ENCODE assay signal across 8 mouse cellular contexts in genomic region chr4:136148342-136149044, GRCm38 (mm10). TPM values are rescaled to one million over a fixed set of nuclear protein-coding genes. Genes with fewer than 3 reads are reported as not detected.
DNase-seq lines count a peak whose midpoint lies in the region; ATAC-seq lines count a peak whose summit lies in the region.

No protein-coding gene starts in this region.

- no peak for ATAC-seq in erythroblast, adult 5-6 weeks (replicated peaks; ENCODE audit: low FRiP score, poor library complexity, severe bottlenecking)
- peak; percentile 1; the same call in 1 of the 2 replicates for ATAC-seq in forebrain, embryonic 11.5 days (replicated peaks; ENCODE audit: low FRiP score)
- 0 out of 2 replicates have a peak, but pooled peaks have one; percentile 3 for ATAC-seq in limb, embryonic 12.5 days (ENCODE audit: insufficient number of reproducible peaks, insufficient read depth, low FRiP score, low TSS enrichment, low read depth)
- ATAC-seq in midbrain, embryonic 15.5 days (replicated peaks) = peak; percentile 3; the same call in 1 of the 2 replicates

- peak; percentile 82 for DNase-seq in forebrain, embryonic 11.5 days (ENCODE audit: low spot score)
- peak; percentile 74 for DNase-seq in heart, postnatal 4 days
- peak; percentile 75 for DNase-seq in thymus, postnatal 25 days
- no peak for DNase-seq in cerebellum, adult 11-12 months

- H3K36me3 ChIP-seq in erythroblast, embryonic 14.5 days (ENCODE audit: control insufficient read depth) = no peaks in the 10 kb centered on the region
- H3K36me3 ChIP-seq in forebrain, embryonic 11.5 days (ENCODE audit: control insufficient read depth, insufficient read depth, low read length) = no peaks in the 10 kb centered on the region
- peaks cover 10% of the 10 kb centered on the region; the same call in 1 of the 2 replicates for H3K36me3 ChIP-seq in limb, embryonic 12.5 days
- no peaks in the 10 kb centered on the region for H3K36me3 ChIP-seq in midbrain, embryonic 15.5 days (replicated peaks)

- peaks cover 27% of the 10 kb centered on the region for H3K4me1 ChIP-seq in erythroblast, embryonic 14.5 days (ENCODE audit: control insufficient read depth)
- peaks cover 31% of the 10 kb centered on the region; the same call in 1 of the 2 replicates for H3K4me1 ChIP-seq in forebrain, embryonic 11.5 days (replicated peaks; ENCODE audit: control insufficient read depth, insufficient read depth, low read length)
- peaks cover 58% of the 10 kb centered on the region for H3K4me1 ChIP-seq in limb, embryonic 12.5 days (replicated peaks)
- peaks cover 36% of the 10 kb centered on the region for H3K4me1 ChIP-seq in midbrain, embryonic 15.5 days

- H3K4me3 ChIP-seq in erythroblast, embryonic 14.5 days (replicated peaks) = peak overlapping the region; percentile 12
- H3K4me3 ChIP-seq in forebrain, embryonic 11.5 days (ENCODE audit: low read depth, low read length) = 0 out of 2 replicates have a peak overlapping the region, but pooled peaks have one; percentile 3
- peak overlapping the region; percentile 29 for H3K4me3 ChIP-seq in limb, embryonic 12.5 days (replicated peaks)
- H3K4me3 ChIP-seq in midbrain, embryonic 15.5 days = peak overlapping the region; percentile 47

- peak overlapping the region; percentile 44; the same call in 1 of the 2 replicates for H3K9ac ChIP-seq in forebrain, embryonic 11.5 days (ENCODE audit: low read length)
- peak overlapping the region; percentile 55 for H3K9ac ChIP-seq in limb, embryonic 12.5 days (replicated peaks)
- H3K9ac ChIP-seq in midbrain, embryonic 15.5 days = no peak overlapping the region

- peak overlapping the region; percentile 50 for H3K27ac ChIP-seq in forebrain, embryonic 11.5 days (ENCODE audit: low read depth, low read length)
- peak overlapping the region; percentile 99 for H3K27ac ChIP-seq in limb, embryonic 12.5 days
- H3K27ac ChIP-seq in midbrain, embryonic 15.5 days = peak overlapping the region; percentile 13; the same call in 1 of the 2 replicates

- WGBS in forebrain, embryonic 11.5 days = 7% methylated on average over 31 of the region's 31 CpGs
- WGBS in limb, embryonic 12.5 days = 1% methylated on average over 31 of the region's 31 CpGs
- 6% methylated on average over 31 of the region's 31 CpGs for WGBS in midbrain, embryonic 15.5 days

- H3K9me3 ChIP-seq in erythroblast, embryonic 14.5 days (ENCODE audit: control insufficient read depth, low read length) = peaks cover 25% of the 10 kb centered on the region
- no peaks in the 10 kb centered on the region for H3K9me3 ChIP-seq in forebrain, embryonic 11.5 days (ENCODE audit: control insufficient read depth, low read length)
- no peaks in the 10 kb centered on the region for H3K9me3 ChIP-seq in limb, embryonic 12.5 days
- H3K9me3 ChIP-seq in midbrain, embryonic 15.5 days = no peaks in the 10 kb centered on the region

- H3K27me3 ChIP-seq in erythroblast, embryonic 14.5 days (ENCODE audit: control insufficient read depth) = peaks cover 81% of the 10 kb centered on the region
- peaks cover 13% of the 10 kb centered on the region; the same call in 1 of the 2 replicates for H3K27me3 ChIP-seq in forebrain, embryonic 11.5 days (ENCODE audit: control insufficient read depth, insufficient read depth, low read length)
- no peaks in the 10 kb centered on the region for H3K27me3 ChIP-seq in limb, embryonic 12.5 days
- 0 out of 2 replicates have a peak, but pooled peaks cover 4% of the 10 kb centered on the region for H3K27me3 ChIP-seq in midbrain, embryonic 15.5 days (replicated peaks)

- H3K4me2 ChIP-seq in forebrain, embryonic 11.5 days (ENCODE audit: low read depth, low read length, severe bottlenecking) = peak overlapping the region; percentile 88
- H3K4me2 ChIP-seq in limb, embryonic 12.5 days = peak overlapping the region; percentile 68
- peak overlapping the region; percentile 93 for H3K4me2 ChIP-seq in midbrain, embryonic 15.5 days

RNA-seq across cellular contexts. Expression of gene Id3, which starts 5.2 kb away (rescaled TPM):
- polyA plus RNA-seq in erythroblast, embryonic 14.5 days (2012) = 0.38 and 0.54 TPM in 2 replicates
- not detected in 2 replicates for total RNA-seq in erythroblast, adult 5-6 weeks (2015; ENCODE audit: low replicate concordance)
- total RNA-seq in erythroblast, adult 5-6 weeks (2017; ENCODE audit: low replicate concordance) = not detected in 2 replicates
- 351 and 380 TPM in 2 replicates for polyA plus RNA-seq in forebrain, embryonic 11.5 days (2014; fragmentation: Nextera tagmentation; extraction: Ambion mirVana)
- total RNA-seq in heart, postnatal 4 days (2021) = 10 to 100 TPM; 96.2 to 97.8 TPM
- polyA plus RNA-seq in limb, embryonic 12.5 days (2016; fragmentation: Nextera tagmentation; extraction: Ambion mirVana) = 652 and 658 TPM in 2 replicates
- polyA plus RNA-seq in midbrain, embryonic 15.5 days (2015; fragmentation: Nextera tagmentation; extraction: Ambion mirVana) = 127 and 151 TPM in 2 replicates

RNA-seq across cellular contexts. Expression of gene E2f2, which starts 23.7 kb away (rescaled TPM):
- 108 and 119 TPM in 2 replicates for polyA plus RNA-seq in erythroblast, embryonic 14.5 days (2012)
- total RNA-seq in erythroblast, adult 5-6 weeks (2015; ENCODE audit: low replicate concordance) = 226 and 246 TPM in 2 replicates
- 344 and 364 TPM in 2 replicates for total RNA-seq in erythroblast, adult 5-6 weeks (2017; ENCODE audit: low replicate concordance)
- 9.4 and 10.2 TPM in 2 replicates for polyA plus RNA-seq in forebrain, embryonic 11.5 days (2014; fragmentation: Nextera tagmentation; extraction: Ambion mirVana)
- 1 to 10 TPM; 5.8 to 9.7 TPM for total RNA-seq in heart, postnatal 4 days (2021)
- 10.6 and 10.8 TPM in 2 replicates for polyA plus RNA-seq in limb, embryonic 12.5 days (2016; fragmentation: Nextera tagmentation; extraction: Ambion mirVana)
- polyA plus RNA-seq in midbrain, embryonic 15.5 days (2015; fragmentation: Nextera tagmentation; extraction: Ambion mirVana) = 2.2 and 2.3 TPM in 2 replicates

RNA-seq across cellular contexts. Expression of gene Asap3, which starts 57.7 kb away (rescaled TPM):
- polyA plus RNA-seq in erythroblast, embryonic 14.5 days (2012) = 0.01 TPM in 2 replicates
- 0.19 TPM in 1 of 2 replicates, not detected in the other for total RNA-seq in erythroblast, adult 5-6 weeks (2015; ENCODE audit: low replicate concordance)
- total RNA-seq in erythroblast, adult 5-6 weeks (2017; ENCODE audit: low replicate concordance) = 0.43 TPM in 1 of 2 replicates, not detected in the other
- 4.1 and 4.3 TPM in 2 replicates for polyA plus RNA-seq in forebrain, embryonic 11.5 days (2014; fragmentation: Nextera tagmentation; extraction: Ambion mirVana)
- total RNA-seq in heart, postnatal 4 days (2021) = 1 to 10 TPM; 3.3 to 3.7 TPM
- 9.9 and 11.3 TPM in 2 replicates for polyA plus RNA-seq in limb, embryonic 12.5 days (2016; fragmentation: Nextera tagmentation; extraction: Ambion mirVana)
- polyA plus RNA-seq in midbrain, embryonic 15.5 days (2015; fragmentation: Nextera tagmentation; extraction: Ambion mirVana) = 5.1 and 5.2 TPM in 2 replicates

Comparison
In these comparisons a context has a peak if more than half of its experiments do, and no peak if none do; other contexts are left out.
1. H3K27ac ChIP-seq: peak in every context shown above with its lines; median percentile 99 in limb, embryonic 12.5 days; 50 in forebrain, embryonic 11.5 days; 13 in midbrain, embryonic 15.5 days.
2. RNA of gene Id3, which starts 5.2 kb away (polyA plus RNA-seq): 652 to 658 TPM in limb, embryonic 12.5 days, 351 to 380 TPM in forebrain, embryonic 11.5 days and 127 to 151 TPM in midbrain, embryonic 15.5 days; 0.38 to 0.54 TPM in erythroblast, embryonic 14.5 days; every median in the first group is over 10 times any median in the second.
3. Peak in every context shown above with its lines, with median percentiles within 50 percentile points of each other: H3K4me3 ChIP-seq and H3K4me2 ChIP-seq.